Mouse (Mus musculus): ENCODE data around the gene A030005K14Rik.

Gene A030005K14Rik

DNA sequence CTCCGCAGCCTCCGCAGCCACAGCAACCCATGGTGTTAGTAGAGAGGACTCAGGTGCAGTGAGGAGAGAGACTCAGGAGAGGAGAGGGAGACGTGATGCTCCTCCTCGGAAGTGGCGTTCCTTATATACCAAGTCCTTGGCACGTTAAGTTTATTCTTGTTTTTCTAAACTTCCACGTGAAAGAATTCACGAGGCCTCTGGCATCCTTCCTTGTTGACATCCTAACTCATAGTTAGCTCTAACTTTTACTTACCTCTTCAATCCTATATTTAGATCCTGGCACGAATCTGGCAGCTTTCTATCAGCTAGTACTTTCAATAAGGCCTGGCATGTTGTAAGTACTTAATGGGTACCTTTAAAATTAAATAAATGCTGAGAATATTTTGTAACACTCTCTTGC is at the start of gene A030005K14Rik:
Gene A030005K14Rik, minus strand, starts transcription at position 101 of the 400 bp plus-strand sequence.
- no peak for DNase-seq

DNA sequence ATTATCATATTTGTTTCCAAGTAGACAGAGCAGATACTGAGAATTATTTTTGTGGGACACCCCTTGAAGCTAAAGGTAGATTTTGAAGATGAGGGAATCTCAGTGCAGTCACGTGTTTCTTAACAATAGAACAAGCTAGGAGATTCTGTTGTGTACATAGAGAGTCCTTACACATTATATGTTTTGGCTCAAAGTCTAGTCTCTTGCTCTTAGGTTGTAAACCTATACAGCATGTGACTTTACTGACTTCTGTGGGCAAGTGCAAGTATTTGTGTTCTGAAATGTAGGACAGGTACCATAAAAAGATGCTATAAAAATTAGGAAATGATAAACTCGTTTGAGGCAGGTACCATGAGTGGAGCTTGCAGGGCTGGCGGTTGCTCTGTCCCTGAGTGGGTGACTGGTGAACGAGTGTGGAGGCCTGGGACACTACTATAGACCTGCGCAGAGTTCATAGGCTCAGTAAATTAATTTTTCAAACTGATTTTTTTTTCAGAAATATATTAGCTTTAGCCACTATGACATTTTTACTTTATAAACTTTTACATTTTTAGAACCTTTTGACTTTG is 48.3 kb upstream of the A030005K14Rik start:
- DNase-seq: no peak

DNA sequence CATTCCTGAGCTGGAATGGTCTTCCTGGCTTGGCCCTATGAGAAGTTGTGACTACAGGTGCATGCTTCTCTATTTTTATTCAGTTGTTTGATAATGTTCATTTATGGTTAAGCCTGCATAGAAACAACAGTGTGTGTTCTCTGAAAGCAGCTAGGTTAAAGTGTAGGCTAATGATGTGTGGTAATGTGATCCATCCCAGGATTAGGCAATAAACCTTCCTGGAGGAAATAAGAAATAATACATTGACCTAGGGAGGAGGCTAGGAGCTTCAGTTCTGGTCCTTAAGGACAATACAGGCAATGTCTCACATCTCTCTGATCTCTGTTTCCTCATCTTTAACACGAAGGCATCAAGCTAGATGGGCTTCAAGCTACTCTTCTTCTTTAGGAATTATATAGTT is 46.3 kb upstream of the A030005K14Rik start:
- no peak for DNase-seq

DNA sequence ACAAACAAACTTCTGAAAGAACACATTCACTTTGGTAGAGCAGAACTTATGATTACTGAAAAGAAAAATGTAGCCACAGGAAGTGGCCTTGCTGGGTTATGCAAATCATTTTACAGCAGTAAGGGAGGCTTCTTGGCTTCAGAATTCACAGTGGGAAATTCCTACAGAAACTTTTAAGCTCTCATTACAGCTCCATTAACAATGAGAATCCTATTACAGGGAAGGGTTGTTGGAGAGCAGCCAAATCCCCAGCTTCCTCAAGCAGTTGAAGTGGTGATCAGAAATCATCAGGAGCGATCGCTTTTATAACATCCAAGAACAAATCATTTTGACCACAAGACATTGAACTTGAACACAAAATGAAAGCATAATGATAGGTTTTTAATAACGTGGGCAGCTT is 42.7 kb upstream of the A030005K14Rik start:
- DNase-seq: no peak

DNA sequence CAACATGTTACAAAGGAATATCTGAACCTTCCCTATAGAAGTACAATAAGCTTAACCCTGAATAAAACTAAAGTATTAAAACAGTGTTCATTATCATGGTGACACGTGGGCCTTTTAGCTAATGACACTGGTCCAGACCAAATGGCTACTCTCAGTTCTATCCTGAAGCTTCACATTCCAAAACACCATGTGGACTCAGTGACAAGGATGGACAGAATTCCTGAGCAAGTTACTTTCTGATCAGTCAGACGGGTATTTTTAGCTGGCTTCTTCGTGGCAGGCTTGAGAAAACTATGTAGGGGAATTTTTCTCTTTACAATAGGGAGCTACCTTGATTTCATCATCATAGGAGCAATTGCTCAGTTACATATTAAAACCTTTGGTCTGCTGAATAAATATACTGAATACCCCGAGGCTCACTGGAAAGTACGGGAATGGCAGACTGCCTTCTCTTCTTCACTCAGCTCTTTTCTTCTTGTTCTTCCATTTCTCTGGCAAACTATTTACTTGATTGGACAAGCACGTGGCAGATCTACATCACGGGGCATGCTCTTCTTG is 40.5 kb upstream of the A030005K14Rik start:
- DNase-seq: no peak

DNA sequence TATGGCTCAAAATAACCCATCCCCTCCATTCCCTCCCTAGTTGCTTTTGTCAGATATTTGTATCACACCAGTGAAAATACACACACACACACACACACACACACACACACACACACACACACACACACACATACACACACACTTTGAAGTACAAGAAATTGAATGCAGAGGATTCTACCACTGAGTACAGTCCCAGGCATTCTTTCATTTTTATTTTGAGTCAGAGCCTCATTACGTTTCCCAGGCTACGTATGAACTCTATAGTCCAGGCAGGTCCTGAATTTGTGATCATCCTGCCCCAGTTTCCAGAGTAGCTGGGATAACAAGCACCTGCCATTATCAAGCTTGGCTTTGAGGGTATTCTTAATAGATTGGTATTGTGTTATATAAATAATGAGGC is 40.0 kb upstream of the A030005K14Rik start:
- no peak for DNase-seq

DNA sequence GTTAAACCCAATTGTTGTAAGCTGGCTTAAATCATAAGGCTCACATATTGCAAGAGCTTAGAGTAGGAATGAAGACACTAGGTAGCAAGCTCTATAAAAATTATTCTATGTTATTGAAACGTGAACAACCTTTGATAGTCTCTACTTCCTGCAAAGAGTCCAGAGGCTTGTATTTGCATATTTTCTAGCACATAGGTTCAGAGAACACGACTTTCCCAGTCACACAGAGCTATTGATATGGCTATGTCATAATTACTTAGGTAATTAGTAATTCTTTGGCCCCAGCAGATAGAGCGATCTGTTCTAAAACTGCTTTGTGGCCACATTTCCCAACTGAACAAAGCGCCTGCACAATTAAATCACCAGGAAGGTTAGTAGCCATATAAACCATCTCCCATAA is 37.8 kb upstream of the A030005K14Rik start:
- DNase-seq: no peak

DNA sequence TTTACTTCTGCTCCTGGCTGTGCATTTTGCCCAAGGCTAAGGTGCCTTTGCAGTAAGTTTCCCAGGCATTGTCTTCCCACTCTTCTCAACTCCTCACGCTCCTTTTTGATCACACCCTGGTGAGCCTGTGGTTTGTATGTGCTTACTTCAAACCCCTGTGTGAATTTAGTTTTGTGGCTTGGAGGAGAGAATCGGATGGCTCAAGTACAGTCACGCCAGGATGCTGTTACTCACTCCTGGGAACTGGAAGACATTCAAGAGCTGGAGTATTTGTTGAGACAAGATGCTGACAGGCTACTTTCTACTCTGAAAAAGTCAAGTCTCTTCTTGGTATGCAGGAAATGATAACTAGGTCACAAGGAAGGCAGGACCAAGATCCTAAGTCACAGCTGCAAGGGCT is 32.1 kb upstream of the A030005K14Rik start:
- DNase-seq: no peak

DNA sequence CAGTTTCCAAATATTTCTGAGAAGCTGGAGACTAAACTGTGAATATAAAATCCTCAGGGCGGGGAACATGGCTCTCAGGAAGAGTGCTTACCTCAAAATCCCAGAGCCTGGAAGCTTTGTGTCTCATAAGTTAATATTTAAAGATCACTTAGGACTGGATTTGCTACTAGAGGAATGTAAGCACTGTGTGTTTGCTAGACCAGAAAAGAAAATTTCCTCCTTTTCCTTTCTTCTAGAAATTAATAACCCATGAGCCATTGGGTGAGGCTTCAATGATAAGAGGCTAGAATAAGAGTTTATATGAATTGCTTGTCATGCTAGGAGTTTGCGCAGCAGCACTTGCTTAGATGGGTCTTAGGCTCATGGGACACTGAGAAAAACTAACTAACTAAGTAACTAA is 25.6 kb upstream of the A030005K14Rik start:
- no peak for DNase-seq

DNA sequence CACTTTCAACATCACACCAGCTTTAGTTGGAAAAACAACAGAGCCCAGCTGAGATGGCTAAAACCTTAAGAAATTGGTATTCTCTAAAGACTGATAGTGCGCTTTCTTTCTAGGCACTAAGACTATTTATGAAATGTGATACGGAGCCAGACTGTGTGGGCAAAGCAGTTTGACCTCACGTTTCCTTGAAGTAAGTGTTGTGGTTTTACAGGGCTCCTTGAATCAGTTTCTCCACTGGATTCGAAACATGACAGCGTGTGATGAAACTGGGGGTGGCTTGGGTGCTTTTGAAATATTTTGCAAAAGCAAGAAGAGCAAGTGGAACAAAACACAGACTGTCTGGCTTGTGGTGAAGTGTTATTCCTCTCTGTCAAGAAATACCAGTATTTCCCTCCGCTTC is 17.8 kb upstream of the A030005K14Rik start:
- no peak for DNase-seq

DNA sequence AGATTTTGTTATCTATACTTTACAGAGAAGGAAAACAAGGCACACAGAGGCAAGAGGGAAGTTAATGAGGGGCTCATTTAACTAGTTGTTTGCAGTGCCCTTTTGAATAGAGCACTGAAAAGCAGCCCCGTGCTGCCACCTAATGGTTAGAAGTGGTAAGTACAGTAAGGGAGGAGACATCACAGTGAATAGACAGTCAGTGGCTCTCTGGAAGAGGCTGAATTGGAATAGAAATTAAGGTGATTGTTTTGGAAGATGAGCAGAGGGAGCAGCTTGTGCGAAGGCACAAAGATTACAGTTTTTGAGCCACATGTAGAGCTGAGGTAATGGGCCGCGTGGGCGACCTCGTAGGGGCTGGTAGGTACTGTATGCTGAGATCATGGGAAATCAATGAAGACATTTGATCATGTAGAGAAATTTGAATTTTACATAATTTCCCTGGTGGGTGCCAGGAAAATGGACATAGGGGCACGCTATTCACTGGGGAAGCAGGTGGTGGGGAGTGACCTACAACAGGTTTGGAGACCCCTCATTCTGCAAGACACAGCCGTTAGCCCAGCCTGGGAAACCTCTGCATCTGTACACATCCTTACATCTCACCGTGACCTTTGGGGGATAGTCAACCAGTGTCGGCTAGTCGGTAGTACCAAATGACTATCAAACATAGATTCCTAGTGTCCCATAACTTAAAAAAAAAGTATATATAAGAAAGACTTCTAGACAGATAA is 17.2 kb upstream of the A030005K14Rik start:
- no peak for DNase-seq

DNA sequence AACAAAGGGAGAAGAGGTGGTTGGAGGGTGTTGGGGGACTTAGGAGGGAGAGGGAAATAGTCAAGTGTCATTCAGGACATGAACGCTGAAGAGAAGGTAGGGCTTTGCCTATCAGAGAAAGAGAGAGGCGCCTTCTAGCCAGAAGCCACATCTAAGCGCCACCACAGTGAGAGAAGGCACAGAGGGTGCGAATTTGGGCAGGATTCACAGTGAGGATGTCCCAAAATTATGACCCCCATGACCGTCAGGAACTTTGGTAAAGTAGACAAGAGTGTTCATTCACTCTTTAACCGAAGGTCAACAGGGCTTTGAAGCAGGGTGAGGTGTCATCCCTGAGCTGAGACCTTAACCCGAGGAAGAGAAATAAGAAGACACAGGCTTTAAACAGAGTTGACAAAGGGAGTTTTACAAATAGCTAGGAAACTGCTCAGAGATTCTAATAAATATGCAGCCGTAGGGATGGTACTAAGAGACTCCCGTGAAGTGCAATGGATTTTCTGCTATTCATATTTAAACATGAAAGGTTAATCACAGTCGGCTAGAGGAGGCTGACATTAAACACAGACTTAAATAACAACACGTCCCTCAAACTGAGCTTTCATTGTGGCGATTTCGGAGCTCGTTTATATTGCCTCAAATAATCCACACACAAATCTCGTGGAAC is 16.5 kb upstream of the A030005K14Rik start:
- no peak for DNase-seq

DNA sequence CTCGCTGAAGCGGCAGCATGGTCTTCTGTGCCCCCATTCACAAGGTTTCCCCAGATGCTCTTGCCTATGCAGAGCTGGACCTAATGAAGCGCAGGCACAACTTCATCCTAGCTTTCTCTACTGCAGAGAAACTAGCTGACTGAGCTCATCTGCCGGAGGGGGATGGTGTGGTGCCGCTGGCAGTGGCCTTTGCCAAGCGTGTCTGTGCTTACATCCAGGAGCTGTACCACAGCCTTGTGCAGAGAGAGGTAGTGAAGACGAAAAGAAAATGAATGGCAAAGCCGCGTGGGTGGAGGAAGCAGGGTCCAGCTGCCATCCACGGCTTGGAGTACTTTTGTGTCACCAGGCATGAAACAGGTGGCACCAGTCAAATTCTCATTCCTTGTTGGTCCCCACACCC is 8.0 kb upstream of the A030005K14Rik start:
- no peak for DNase-seq

DNA sequence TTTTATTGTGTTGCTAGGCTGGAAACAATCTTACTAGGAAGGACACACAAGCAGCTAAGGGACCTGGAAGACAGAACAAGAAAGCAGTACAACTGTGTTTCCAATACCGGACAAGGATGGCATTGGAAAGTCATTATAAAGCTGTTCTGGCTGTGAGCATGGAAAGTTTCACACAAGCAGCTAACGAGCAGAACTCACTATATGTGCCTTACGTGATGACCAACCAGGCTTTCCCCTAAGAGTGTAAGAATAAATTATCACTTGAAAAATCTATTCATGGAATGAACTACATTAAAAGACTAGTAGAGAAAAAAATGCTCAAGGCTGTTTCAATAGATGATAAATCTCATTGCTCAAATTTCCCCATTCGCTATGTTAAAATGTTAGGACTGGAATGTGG is 7.4 kb upstream of the A030005K14Rik start:
- no peak for DNase-seq

DNA sequence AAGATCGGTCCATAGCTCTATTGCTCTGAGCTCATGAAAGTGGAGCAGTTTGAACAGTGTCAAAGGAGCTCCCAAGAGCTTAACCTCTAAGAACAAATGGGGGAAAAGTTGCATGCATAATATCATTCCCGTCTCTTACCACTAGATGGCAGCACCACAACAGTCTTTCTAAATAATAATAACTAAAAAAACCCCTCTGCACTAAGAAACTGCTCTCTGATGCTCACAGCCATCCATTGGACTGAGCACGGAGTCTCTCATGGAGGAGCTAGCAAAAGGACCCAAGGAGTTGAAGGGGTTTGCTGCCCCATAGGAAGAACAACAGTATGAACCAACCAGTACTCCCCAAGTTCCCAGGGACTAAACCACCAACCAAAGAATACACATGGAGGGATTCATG is 5.7 kb upstream of the A030005K14Rik start:
- no peak for DNase-seq

DNA sequence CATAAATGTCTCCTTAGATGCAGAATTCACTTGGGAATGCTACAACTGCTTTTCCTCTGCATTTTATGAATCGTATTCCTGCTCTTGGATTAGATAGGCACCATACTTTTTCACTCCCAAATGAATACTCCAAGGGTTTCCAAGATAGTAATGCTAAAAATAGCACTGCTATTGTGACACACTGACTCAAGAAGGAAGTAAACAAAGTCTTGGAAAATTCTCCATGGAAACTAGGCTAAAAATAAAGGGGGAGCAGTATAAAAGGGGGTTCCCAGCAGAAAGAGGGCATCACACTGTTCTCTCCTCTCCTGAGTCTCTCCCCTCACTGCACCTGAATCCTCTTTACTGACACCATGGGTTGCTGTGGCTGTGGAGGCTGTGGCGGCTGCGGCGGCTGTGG is 1.5 kb upstream of the A030005K14Rik start, which contains the start of gene Krtap28-13:
Gene Krtap28-13, plus strand, starts transcription at position 288 of the 400 bp plus-strand sequence.
- no peak for DNase-seq

DNA sequence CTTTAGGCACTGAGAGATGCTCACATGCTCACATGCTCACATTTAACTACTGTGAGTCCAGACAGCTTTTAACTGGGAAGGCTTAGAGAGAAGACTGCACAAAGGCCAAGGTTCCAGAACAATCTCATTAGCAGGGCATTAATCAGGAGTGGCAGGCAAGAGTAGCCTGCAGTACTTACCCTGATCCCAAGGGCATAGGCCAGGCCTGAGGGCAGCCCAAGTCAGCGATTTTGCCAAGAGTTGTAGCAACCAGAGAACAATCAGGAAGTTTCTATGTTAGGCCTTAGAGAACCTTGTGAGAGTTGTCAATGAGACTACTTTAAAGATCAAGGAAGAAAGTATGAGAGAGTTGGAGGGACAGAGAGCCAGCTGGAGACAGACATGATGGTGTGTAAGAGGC is 697 bp downstream of the A030005K14Rik start:
- no peak for DNase-seq

DNA sequence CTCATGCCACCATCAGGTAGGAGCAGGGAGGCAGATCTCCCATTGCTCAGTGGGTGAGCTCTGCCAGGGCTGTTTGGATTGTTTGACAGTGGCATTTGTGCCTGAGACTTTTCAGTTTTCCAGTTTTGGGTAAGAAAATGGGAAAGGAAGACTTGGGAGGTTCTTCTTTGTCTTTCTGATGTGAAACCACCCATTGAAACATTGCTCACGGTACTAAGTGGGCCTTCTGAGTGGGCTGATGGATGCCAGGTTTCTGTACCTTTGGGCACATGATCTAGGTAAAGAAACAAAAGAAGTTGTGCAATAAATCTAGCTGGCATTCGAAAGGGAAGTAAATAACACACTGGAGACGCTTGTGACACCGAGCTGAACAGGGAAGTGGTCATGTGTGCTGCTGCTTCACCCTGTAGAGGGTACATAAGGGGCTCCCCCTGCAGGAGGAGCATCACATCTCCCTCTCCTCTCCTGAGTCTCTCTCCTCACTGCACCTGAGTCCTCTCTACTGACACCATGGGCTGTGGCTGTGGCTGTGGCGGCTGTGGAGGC is 14.2 kb downstream of the A030005K14Rik start, which contains the start of gene Gm47969:
Gene Gm47969, plus strand, starts transcription at position 51 of the 546 bp plus-strand sequence.
- no peak for DNase-seq

DNA sequence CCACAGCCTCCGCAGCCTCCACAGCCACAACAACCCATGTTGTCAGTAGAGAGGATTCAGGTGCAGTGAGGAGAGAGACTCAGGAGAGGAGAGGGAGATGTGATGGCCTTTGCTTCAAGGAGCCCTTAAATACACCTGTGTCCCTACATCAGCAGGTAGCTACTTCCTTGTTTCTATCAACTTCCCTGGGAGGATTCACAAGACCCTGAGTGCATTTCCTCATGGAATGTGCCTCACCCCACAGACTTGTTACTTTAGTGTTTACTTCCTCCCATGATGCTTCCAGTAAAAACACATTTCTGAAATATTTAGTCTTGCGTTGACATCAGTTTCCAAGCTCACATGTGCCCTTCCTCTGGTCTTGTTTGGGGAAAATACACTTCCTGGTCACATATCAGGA is 16.8 kb downstream of the A030005K14Rik start, which contains the start of gene Krtap28-10:
Gene Krtap28-10, minus strand, starts transcription at position 101 of the 400 bp plus-strand sequence.
- no peak for DNase-seq

DNA sequence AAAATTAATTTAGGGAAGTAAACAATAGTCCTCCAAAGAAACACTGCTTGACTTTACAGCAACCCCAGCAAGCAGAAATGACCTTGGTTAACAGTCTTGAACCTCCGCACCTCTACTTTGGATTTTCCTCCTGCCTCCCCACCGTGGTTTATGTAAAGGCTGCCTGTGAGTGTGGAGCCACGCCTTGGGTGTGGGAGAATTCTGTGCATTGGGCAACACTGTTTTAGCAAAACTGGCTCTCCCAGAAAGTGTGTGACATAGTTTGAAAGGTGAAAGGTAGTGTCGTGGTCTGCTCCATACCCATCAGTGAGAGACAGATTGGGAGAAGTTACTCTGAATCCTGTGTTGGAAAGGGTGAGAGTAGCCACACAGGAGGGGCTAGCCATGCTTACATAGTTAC is 20.1 kb downstream of the A030005K14Rik start:
- DNase-seq: no peak

DNA sequence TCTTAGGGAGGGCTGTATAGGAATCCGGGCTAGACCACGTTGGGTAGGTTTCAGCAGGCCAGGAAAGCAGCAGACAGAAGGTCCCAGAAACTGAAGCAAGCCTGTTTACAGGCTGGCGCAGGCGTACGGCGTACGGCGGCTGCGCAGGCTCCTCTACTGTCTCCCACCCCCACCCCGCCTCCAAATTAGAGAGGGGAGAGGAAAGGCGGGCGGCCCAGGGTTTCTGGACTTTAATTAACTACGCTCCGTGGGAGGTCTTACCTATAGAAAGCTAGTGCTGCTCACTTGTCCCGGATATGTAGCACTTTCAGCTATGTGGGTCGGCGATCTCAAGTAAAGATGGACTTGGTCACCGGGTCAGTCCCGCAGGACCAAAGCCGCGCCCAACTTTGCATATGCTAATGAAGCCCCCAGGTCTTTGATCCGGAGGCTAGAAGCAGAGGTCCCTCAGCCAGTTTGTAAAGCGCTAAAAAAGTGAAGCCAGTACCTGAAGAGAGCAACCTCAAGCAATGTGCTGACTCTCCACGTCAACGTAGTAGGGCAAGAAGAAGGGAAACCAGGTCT is 21.0 kb downstream of the A030005K14Rik start, which contains the start of gene Slc19a3:
Gene Slc19a3, minus strand, starts transcription at position 340 of the 564 bp plus-strand sequence.
- peak; percentile 93 for DNase-seq

DNA sequence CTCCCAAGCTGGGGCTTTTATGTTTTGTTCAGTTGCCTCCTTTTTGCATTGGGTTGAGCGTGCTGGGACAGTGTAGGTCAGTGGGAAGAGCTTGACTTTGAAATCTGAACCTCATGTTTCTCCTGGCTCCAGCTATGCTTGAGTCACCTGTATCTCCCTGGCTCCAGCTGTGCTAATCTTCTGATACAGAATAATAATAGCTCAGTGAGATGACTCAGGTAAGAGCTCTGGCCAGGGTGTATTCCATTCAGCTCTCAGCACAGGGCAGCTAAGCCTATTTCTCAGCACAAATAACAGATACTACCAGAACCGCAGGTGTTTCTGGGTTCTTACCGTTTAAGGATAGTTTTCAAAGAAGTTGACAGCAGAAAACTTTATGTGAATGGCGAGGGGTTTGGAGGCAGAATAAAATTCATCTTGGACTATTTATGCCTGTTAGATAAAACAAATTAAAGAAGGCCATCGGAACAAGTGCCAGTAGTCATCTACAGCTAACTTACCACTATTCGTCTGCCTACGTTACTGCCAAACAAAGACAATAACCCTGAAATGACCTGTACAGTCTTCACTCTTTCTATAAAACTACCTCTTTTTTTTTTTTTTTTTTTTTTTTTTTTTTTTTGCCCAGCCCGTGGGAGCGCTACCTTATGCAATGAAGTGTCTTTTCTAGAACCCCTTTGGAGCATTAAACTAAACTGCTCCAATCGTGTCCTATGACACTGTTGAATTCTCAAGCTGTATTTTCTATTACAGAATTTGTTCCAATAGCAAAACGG is 22.1 kb downstream of the A030005K14Rik start:
- DNase-seq: no peak
